Mouse (Mus musculus): ENCODE data around the gene Slc8a3.

- no peak for TF ChIP-seq TAL1 (IDR thresholded peaks at IDR 0.05; ENCODE audit: low read length)
- TF ChIP-seq GATA1 (IDR thresholded peaks at IDR 0.05; ENCODE audit: low read length) = no peak
Observed at GRCm38 (mm10) chr12:81193968-81194367, 139.0 kb downstream of the Slc8a3 start.
